Mouse (Mus musculus): Measurements from ENCODE around the gene Ptgir.

DNA sequence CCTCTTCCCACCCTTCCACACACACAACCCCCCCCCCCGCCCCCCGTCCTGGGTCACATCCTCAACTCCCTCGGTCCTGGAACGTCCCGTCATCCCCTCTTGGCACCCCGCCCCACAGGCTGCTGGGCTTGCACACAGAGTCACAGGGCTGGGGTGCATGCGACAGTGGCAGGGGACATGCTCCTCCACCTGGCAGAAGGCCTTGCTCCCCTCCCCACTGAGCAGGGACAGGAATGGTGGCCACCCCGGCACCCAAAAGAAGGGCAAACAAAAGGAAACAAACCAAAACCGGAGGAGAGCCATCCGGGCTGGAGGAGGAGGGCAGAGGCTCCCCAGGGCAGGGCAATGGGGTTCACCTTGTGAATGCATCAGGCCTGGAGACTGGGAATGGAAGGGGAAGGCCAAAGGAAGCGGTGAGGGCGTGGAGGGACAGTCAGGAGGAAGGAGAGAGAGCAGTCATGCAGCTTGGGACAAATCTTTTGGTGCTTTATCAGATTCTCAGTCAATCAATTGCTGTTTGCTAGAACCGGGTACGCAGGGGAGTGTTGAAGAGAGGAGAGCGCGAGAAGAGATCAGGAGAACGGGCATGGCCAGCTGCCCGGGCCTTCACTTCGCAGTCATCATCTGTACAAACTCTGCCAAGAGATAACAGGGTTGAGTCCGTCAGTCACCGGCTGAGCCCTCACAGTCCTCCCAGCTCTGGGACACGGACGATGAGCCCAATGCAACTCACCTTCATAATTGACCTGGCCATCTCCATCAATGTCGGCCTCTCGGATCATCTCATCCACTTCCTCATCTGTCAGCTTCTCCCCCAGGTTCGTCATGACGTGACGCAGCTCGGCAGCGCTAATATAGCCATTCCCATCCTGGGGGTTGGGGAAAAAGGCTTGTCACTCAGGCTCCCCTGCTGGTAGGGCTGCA is 10.3 kb downstream of the Ptgir start:
- TF ChIP-seq GATA1 (IDR thresholded peaks at IDR 0.05; ENCODE audit: low read length): no peak
- no peak for TF ChIP-seq TAL1 (IDR thresholded peaks at IDR 0.05; ENCODE audit: low read length)
